Mouse (Mus musculus): ENCODE results near the gene Nck2.

GRCm38 (mm10) chr1:43550525-43550924, 106.1 kb downstream of the Nck2 start:
- TF ChIP-seq CTCF (conservative IDR thresholded peaks at IDR 0.05; ENCODE audit: insufficient read depth, insufficient read length, low read depth, low read length): no peak
- TF ChIP-seq POLR2A (IDR thresholded peaks at IDR 0.05; ENCODE audit: low read depth, low read length): no peak

Measured in kidney, adult 2 months (tissue).